Mouse (Mus musculus): Measurements from ENCODE around the gene Dock1.

DNA sequence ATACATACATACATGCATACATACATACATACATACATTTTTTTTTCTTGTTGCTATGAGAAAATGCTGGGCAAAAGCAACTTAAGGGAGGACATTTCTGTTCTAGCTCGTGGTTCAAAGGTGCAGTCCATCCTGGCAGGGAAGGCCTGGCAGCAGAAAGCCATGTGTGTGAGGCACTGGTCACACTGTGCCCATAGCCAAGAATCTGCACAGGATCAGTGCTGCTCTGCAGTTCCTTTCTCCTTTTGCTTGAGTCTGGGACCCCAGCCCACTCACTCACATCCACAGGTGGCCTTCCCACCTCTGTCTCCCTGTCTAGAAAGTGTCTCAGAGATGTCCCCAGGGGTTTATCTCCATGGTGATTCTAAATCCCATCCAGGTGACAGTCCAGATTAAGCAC is 331.8 kb downstream of the Dock1 start:
- TF ChIP-seq POLR2A (IDR thresholded peaks at IDR 0.05; ENCODE audit: low read depth, low read length) (no peak), CTCF (conservative IDR thresholded peaks at IDR 0.05 in 1 of 2, IDR thresholded peaks at IDR 0.05 in 1 of 2; ENCODE audit: low read depth in 2 of 2, low read length in 2 of 2) (no peak), EP300 (IDR thresholded peaks at IDR 0.05; ENCODE audit: low read length) (no peak), ELF1 (IDR thresholded peaks at IDR 0.05; ENCODE audit: low read depth, low read length) (no peak), HCFC1 (IDR thresholded peaks at IDR 0.05; ENCODE audit: low read depth, low read length) (no peak), MAX (IDR thresholded peaks at IDR 0.05; ENCODE audit: low read length) (no peak), PAX5 (IDR thresholded peaks at IDR 0.05; ENCODE audit: low read length) (no peak), TBP (conservative IDR thresholded peaks at IDR 0.05; ENCODE audit: low read depth, low read length) (no peak), ZKSCAN1 (IDR thresholded peaks at IDR 0.05; ENCODE audit: borderline replicate concordance, low read depth, low read length) (no peak), SIN3A (IDR thresholded peaks at IDR 0.05; ENCODE audit: low read length) (no peak), NELFE (IDR thresholded peaks at IDR 0.05; ENCODE audit: low read depth, low read length) (no peak), POLR2AphosphoS2 (IDR thresholded peaks at IDR 0.05; ENCODE audit: low read depth, low read length) (no peak), MXI1 (IDR thresholded peaks at IDR 0.05; ENCODE audit: low read depth, low read length) (no peak)

Data from CH12.LX (cell line).